Mouse (Mus musculus) erythroblast, embryonic 14.5 days (primary cell): Measurements from ENCODE around the gene Nol12.

Experiments used
- GATA1 ChIP-seq: IDR thresholded peaks from 2 replicates; pipeline ENCODE4 v1.6.1; 2012; ENCODE audit warnings: low read length, inconsistent platforms, mixed read lengths
- TAL1 ChIP-seq: IDR thresholded peaks from 3 replicates; pipeline ENCODE4 v1.6.1; 2012; ENCODE audit warnings: low read length, inconsistent platforms, mixed read lengths

DNA sequence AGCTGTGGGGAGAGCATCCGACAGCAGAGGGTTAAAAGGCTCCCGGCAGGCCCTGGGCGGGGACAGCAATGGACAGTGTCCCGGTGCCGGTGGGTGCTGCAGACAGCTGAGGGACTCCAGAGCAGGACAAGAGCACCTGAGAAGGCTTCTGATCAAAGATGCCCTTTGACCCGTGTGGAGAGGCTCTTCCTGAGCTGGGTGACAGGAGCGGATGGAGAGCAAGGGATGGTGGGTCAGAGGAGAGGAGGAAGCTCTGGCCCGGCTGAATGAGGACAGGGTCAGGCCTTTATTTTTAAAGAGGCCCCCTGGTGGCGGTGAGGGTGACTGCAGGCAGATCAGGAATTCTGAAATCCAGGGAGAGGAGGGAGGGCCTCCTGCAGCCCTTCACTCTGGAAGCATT is 7.9 kb downstream of the Nol12 start:
- no peak for TF ChIP-seq GATA1
- no peak for TF ChIP-seq TAL1
